Mouse (Mus musculus): ENCODE measurements around the gene Serpine1.
"Not testable (repeated sequence)": the region's sequence is repeated elsewhere in the genome, so short reads cannot be mapped to it uniquely, and the experiment has no call there.

Gene Serpine1

DNA sequence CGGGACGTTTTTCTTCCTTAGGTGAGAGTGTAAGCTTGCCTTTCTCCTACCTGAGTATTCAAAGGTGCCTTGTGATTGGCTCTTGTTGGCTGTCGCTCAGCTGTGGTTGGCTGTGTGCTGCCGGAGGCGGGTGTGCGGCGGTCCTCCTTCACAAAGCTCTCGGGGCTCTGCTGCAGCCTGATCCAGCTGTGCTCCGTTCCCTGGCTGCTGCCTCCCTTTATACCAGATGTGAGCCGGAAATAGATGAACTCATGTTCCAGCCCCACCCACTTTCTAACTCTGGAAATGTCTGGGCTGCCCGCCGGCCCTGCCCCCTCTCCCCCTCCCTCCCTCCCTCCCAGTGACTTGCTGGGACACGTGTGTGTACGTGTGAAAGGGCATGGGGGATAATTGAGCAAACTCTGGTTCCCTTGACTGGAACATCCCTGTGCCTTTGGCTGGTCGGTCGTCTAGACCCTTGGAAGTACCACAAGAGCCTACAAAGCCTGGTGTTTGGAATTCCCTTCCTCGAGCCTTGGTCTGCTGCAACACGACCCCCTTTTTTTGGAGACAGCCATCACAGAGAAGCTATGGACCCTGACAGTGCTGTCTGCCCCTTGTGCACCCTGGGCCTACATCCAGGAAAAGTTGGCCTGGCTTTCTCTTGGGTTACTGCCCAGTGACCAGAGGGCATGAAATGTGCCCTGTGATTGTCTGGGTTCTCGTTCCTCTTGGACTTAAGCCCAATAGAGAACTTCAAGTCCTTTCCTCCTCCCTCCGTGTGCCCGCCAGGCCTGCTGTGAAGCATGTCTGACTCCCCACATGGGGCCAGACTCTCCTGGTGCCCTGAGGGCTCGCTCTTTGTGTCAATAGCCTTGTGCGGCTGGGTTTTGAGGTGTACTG, at the start of gene Serpine1:
Gene Serpine1, minus strand, starts transcription at position 190 of the 882 bp plus-strand sequence.
- DNase-seq = peak; percentile 76

DNA sequence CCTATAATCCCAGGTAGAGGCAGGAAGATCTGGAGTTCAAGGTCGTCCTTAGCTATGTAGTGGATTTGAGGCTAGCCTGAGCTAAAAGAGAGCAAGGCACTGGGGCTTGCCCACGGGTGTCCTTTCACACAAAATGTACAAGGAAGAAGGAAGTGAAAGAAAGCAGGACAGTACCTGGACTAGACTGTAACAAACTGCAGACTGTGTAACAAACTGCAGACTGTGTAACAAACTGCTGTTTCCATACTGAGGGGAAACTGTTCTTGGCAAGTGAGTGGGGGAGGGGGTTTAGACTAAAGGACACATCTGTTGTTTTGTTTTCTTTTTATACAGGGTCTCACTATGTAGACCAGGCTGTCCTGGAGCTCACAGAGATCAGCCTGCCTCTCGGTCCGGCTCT, 49.2 kb upstream of the Serpine1 start:
- DNase-seq = no peak

DNA sequence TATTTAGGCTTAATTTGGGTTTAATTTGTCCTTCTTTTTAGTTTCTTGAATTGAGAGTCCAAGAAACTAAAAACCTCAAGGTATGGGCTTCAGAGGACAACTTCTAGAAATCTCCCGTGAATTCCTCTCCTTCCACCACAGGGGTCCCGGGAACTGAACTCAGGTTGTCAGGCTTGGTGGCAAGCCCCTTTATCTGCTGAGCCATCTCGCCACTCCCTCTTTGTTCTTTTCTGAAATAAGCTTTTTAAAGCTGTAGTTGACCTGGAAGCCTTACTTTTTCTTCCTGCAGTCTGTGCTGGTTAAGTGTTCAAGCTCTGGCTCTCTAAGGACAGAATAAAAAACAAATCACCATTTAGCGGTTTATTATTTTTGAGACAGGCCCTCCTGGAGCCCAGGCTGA, 46.8 kb upstream of the Serpine1 start:
- no peak for DNase-seq

DNA sequence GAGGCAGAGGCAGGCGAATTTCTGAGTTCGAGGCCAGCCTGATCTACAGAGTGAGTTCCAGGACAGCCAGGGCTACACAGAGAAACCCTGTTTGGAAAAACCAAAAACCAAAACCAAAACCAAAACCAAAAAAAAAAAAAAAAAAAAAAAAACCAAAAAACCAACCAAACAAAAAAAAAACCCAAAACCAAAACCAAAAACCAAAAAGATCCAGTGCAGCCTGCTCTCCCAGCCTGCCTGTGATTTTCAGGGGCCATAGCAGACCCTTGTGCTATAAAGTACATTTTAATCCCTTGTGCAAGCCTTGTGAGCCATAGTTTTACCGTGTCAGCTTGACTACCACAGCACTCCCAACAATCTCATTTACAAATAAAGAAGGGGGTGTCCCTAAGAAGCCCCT, 45.9 kb upstream of the Serpine1 start:
- not testable (repeated sequence) for DNase-seq

DNA sequence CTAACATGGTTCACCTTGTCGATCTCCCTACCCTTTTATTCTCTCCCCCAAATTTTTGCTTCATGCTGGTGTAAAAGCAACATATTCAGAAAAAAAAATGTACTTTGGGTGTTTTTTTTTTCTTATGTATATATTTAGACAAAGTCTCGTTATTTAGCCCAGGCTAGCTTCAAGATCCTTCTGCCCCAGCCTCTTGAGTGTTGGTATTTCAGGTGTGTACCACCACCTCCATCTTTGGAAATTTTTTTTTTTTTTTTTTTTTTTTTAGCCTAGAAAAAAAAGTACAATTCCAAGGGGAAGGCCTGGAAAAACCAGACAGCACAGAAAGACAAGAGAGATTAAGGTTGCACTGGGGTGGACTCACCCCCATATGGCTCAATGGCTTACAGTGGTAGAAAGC, 44.9 kb upstream of the Serpine1 start:
- no peak for DNase-seq

DNA sequence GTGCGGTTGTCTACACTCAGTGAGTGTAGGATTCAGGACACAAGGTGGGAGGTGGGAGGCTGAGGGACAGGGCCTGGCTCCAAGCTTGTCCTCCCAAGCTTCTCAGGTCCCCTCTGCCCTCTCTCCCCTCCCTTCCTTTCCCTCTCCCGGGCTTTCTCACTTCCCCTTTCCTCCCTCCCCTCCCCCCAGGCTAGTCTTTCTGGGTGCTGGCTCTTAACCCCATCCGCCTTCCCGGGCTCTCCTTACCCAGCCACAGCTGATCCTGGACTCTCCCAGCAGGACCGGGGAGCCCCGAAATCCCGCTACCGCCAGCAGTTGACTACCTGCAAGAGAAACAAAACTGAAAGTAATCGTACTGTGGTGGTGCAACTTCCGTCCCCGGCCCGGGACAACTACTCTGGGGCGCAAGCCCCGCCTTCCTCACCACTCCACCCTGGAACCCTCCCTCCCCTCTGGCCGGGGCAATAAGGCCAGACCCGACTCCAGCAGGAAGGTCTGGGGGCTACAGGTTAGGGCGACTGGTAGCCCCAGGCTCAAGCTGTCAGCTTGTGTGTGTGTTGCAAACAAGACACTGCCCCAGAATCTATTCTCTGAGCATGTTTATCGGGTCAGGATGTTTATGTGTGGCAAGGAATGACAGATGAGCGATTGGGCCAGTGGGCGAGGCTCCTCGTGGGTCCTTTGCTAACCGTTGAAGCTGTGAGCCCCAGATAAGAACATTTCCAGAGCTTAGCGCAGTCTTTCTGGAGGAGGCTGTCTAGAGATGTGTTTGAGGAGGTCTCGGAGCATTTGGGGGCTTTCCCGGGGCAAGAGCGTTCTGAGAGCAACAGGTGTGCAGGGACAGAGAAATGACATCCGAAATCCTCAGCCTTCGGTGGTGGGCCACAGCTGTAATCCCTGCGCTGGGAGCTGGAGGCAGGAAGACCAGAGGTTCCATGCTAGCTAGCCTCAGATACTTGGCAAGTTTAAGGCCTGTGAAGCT, 44.1 kb upstream of the Serpine1 start, which contains the start of gene Trim56:
Gene Trim56, minus strand, starts transcription at position 344 of the 982 bp plus-strand sequence.
- peak; percentile 59 for DNase-seq

DNA sequence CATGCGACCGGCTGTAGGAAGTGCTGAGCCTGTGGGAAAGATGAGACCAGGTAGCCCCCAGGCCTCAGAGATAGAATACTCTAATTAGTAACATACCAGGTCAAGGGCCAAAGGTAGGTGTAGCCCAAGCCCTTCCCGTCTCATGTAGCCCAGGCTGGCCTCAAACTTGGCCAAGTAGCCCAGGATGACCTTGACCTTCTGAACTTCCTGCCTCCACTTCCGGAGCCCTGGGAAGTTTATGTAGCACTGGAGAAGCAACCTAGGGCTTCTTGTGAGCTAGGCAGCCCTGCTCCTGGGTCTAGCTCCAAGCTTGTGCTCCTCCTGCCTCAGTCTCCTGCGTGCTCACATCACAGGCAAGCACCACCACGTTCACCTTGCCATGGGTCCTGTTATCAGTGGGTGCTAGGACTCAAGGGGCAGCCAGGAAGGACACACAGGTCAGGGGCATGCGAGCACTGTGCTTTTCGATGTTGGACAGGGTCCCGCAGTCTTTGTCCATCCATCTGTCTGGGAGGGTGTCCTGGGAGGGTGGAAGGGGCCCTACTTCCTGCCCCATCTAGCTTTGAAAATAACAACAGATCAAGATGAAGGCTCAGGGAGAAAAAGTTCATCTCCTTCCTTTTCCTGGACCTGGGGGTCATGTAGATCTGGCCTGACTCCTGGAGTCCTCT, 43.0 kb upstream of the Serpine1 start:
- no peak for DNase-seq

DNA sequence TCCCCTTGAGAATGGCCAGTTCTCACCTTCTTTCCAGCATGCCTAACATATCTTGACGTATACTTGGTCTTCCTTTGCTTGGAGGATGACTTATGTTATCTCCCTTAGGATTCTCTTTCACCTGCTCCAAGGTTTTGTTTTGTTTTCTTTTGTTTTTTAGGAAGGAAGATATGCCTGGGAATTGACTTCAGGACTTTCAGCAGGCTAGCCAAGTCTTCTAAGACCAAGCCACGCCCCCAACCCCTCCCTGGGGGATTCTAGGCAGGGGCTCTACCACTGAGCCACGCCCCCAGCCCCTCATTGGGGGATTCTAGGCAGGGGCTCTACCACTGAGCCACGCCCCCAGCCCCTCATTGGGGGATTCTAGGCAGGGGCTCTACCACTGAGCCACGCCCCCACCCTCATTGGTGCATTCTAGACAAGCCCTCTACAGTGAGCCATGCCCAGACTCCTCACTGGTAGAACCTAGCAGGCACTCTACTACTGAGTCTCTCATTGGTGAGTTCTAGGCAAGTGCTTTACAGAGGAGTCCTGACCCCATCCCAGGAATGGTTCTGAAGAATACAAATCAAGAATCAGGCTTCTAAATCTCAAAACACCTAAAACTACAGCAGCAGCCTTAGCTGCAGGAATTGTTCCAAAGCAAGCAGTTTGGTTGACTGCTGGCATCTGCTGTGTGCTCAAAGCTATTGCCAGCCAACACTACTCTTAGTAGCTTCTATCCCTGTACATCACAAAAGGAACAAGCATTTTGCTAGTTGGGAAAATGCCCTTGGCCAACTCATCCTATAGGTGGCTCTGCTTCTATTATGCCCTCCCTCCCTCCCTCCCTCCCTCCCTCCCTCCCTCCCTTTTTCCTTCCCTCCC, 39.7 kb upstream of the Serpine1 start:
- DNase-seq = no peak

DNA sequence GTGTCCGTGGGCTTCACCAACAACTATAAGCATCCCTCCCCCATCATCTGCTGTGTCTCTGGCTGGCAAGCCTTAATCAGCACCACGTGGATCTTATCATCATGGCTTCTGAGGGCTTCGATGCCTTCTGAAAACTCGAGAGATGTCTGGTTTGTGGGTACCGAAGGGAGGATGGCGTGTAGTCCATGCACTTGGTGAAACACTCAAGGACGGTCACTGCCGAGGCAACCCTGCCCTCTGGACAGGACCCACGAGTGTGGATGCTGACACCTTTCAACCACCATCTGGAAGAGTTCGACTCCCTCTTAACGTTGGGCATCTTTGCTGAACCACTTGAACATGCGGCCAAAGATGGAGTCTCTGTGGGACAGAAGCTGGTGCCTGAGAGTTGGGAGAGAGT, 38.8 kb upstream of the Serpine1 start:
- no peak for DNase-seq

DNA sequence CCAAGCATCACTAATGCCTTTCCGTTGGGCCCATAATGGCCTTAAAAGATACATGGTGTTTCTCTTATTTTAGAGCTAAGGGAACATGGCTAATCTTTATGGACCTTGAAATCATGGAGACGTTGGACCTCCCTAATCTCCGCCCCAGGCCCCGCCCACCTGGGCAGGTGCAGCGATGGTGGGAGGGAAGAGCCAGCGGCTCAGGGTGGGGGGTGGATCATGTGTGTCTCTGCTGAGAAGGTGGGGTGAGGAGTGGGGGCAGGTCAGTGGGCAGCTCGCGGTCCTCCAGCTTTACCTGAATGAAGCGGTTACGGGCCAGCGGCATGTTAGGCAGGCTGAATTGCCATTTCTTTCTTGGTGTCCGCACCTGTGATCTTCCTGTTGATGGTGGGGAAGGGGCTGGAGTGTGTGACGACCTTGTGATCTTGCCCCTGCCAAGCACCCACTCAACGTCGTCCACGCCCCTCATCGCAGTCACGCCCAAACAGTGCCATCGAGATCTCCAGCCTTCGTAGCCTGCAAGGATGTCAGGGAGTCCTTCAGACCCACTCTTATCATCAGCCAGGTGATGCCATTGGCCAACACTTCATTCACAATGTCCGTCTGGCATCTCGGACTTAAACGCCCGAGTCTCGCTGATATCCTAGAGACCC, 38.0 kb upstream of the Serpine1 start:
- DNase-seq = no peak

DNA sequence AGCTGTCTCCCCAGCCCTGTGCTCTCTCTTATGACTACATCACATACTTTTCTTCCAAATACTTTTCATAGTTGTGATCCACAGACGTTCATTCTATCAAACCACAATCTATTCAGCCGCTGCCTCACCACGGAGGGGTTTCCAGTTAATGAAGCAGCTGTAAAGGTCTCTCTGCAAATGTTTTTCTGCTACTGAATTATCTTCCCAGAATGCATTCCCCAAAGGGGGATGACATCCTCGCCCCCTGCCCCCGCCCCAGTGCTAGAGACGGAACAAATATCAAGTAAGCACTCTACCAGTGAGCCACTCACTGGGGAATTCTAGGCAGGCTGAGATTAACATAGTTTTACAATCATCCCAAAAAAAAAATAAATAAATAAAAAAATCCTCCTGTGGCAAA, 36.0 kb upstream of the Serpine1 start:
- DNase-seq = no peak

DNA sequence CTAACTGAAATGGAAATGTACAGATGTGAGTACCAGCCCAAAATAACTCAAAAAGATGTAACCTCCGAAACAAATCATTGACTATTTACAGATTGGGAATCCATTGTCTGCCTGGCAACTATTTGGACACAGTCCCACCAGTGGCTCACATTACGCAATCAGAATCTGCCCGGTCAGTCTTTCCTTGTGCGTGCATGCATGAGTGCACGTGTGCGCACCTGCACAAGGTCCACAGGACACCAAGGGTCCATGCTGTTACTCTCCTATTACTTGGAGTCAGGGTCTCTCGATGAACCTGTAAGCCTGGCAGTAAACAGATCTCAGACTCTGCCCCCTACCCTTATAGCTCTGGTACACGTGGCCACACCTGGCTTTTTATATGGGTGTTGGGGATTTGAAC, 35.6 kb upstream of the Serpine1 start:
- no peak for DNase-seq

DNA sequence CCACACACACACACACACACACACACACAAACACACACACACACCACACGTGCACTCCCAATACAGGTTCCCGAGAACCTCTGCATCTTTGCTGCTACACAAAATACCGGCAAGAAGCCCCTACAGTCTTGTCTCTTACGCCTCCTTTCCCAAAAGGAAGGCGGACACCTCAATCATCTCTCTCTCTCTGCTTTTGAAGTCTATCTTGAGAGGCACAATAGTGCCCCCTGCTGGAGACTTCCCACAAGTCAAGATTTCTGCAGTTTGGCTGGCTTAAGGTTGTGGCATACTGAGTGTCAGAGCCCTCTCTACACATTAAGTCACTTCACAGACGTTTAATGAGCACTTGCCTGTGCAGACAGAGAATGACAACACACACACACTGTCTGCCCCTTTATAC, 35.0 kb upstream of the Serpine1 start:
- DNase-seq = peak; percentile 76

DNA sequence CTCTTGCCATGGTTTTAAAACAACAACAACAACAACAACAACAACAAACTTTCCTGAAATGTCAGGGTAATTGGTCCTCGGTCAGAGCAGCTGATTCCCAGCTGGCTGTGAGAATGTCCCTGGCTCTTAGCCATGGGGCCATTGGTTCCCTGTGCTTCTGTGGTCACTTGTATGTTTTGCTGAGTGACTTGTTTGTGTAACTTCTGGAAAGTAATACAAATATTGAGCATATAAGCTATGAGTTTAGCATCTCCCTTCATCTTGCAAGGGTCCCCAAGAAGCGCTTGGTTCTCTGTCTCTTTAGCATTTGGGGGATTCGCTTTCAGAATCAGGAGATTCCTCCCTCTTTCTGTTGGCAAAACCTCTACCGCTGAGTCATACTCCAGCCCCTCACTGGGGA, 34.4 kb upstream of the Serpine1 start:
- no peak for DNase-seq

DNA sequence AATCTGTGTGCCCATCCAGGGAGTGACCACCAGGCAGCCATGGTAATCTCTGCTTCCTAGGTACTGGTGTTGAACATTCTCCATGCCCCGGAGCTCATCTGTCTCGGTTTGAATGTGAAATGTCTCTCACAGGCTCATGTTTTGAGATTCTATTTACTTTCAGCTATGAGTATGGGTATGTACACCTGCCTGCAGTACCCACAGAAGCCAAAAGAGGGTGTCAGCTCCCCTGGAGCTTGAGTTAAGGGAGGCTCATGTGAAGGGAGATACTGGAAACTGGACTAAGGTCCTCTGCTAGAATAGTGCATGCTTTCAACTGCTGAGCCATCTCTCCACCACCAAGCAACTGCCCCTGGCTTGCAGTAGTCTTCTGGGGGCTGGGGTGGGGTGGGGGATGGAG, 31.9 kb upstream of the Serpine1 start:
- DNase-seq = no peak

DNA sequence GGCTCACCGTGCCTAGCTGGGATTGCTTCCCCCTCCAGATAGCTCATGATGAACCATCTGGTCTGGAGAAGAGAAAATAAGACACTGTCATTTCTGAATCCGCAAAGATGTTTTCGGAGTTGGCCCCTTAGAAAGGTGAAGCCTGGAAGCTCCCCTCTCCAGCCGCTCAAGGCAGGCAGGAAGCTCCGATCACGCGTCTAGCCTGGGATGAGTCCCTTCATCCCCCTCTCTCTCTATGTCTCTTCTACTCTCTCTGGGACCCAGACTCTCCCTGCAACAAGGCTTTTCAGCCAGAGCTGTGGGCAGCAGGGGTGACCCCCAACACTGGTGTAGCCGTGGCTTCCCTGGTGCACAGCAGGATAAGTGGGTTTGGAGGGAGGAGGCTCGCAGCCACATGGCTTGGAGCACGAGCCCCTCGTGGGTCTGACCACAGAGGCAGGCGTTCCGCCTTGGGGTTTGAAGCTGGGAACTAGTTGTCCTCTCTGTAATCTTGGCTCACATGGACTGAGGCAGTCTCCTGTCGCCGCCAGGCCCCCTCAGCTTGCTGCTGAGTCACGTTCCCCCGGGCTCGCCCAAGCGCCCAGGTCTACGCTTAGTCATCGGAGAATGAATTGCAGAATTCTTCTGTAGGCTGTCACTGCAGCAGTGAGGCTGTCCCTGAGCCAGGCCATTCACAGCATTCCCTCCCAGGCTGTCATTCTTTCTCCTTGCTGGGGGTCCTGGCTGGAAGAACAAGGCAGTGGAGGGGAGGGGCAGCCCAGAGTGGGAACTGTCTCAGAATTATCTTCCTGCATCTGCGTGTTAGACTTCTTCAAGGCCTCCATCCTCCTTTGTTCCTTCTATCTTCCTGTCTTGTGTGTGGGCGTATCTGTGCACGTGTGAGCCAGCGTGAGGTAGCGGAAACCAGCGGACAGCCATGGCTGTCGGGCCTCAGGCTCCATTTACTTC, 30.8 kb upstream of the Serpine1 start:
- DNase-seq = peak; percentile 81

DNA sequence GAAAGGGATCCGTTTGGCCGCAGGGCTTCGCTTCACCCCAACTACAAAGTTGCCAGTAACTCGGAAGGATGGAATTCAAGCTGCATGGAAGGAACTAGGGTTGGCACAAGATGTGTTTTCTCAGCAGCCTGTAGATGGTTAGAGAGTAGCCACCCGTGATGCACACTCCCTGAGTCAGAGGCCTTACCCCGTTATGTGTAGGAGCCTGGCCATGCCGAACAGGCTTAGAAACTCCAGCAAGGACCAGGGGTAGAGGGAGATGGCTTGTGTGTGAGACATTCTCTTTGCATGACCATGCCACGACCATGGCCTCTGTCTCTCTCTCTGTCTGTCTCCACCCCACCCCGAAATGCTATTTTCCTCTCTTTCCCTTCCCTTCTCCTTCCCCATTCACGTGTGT, 30.0 kb upstream of the Serpine1 start:
- no peak for DNase-seq

DNA sequence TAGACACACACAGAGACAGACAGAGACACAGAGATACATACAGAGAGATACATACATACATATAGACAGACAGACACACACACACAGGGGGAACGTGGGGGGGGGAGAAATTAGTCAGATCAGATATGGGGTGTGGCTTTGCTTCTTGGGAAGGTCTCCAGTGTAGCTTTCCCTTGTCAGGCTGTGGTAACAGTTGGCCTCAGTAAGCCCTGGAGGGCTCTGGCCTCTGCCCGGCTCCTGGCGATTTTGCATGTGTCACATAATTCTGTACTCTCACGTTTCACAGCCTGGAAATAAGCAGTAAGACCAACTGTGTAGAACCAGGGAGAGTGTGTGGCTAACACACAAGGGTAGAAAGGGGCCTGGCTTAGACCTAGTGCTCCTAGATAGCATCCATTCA, 28.6 kb upstream of the Serpine1 start:
- DNase-seq = no peak

DNA sequence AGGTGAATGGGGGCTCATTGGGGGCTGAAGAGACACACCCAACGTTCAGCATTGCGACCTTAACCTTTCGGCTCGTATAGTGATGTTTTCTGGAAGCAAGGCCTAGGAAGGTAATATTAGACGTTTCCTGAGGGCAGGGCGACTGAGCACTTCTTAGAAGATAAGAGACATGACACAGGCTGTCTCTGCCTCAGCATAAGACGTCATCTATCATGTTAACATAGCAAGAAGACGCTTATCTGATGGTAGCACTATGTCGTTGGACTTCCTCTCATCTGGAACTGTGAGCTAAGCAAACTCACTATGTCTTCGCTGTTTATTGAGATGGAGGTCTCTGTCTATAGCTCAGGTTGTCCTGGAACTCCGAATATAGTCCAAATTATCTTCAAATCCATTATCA, 26.4 kb upstream of the Serpine1 start:
- DNase-seq = no peak

DNA sequence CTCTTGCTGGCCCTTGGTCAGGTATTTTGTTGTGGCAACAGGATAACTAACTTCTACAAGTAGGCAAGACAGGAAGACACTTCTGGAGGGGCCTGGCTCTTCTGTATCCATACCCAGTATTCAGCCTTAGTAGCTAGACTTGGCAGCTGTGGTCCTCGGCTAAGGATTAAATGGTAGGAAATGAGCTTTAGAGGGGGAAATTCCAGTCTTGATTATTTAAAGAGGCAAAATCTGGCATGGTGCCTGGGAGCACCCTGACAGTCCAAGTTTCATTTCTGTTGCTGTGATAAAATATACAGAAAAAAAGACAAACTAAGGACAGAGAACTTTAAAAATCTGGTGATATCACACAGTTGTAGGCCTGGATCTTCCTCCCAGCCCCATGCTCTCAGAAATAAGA, 24.0 kb upstream of the Serpine1 start:
- peak; percentile 60 for DNase-seq
